Mouse (Mus musculus): Measurements from ENCODE around the gene Prss33. TPM values are rescaled to one million over a fixed set of nuclear protein-coding genes. Genes with fewer than 3 reads are reported as not detected.
A peak's percentile ranks its signal among the peaks of the same experiment; 100 is the strongest.

Prss33 gene
- polyA plus RNA-seq, 2 experiments: 0.14 TPM; not detected in 1

DNA sequence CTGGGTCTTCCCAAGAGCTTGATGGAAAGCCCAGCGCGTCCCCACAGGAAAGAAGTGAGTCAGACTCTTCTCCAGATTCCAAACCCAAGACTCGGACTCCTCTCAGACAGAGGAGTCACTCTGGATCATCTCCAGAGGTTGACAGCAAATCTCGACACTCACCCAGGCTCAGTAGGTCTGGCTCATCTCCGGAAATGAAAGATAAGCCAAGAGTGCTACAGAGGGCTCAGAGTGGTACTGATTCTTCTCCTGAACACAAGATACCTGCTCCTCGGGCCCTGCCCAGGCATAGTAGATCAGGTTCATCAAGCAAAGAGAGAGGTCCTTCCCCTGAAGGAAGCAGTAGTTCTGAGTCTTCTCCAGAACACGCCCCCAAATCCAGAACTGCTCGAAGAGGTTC lies 17.3 kb downstream of the Prss33 start:
- Histone ChIP-seq H3K9ac (ENCODE audit: low read depth, low read length, severe bottlenecking) (no peak overlapping the region), H3K4me2 (replicated peaks; ENCODE audit: low read depth, low read length, severe bottlenecking) (no peak overlapping the region), H3K9me3 (ENCODE audit: control insufficient read depth, low read length) (peaks cover 49% of the 10 kb centered on the region), H3K4me1 (ENCODE audit: control insufficient read depth, insufficient read depth, low read length) (no peaks in the 10 kb centered on the region), H3K4me3 (replicated peaks; ENCODE audit: low read length) (no peak overlapping the region), H3K36me3 (ENCODE audit: control insufficient read depth, insufficient read depth, low read length) (peaks cover 99% of the 10 kb centered on the region), H3K27ac (replicated peaks; ENCODE audit: low read depth, low read length) (no peak overlapping the region), H3K27me3 (ENCODE audit: control insufficient read depth, insufficient read depth, low read length) (no peaks in the 10 kb centered on the region)
- no peak for TF ChIP-seq POLR2A (IDR thresholded peaks at IDR 0.05; ENCODE audit: borderline replicate concordance, extremely low read depth, insufficient read depth, insufficient read length)
- 98% methylated on average over 8 of the region's 8 CpGs for WGBS
- no peak for ATAC-seq (ENCODE audit: low FRiP score, low read depth)
- DNase-seq (ENCODE audit: low spot score): no peak

DNA sequence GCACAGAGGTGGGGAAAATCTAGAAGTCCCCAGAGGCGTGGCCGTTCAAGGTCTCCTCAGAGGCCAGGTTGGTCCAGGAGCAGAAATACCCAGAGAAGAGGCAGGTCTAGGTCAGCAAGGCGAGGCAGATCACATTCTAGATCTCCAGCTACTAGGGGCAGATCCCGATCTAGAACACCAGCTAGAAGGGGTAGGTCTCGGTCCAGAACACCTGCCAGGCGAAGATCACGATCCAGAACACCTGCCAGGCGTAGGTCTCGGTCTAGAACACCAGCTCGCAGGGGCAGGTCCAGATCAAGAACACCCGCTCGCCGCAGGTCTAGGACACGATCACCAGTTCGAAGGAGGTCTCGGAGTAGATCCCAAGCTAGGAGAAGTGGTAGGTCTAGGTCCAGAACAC lies 20.2 kb downstream of the Prss33 start:
- WGBS: 98% methylated on average over 16 of the region's 16 CpGs
- Histone ChIP-seq H3K27me3 (ENCODE audit: control insufficient read depth, insufficient read depth, low read length) (no peaks in the 10 kb centered on the region), H3K27ac (replicated peaks; ENCODE audit: low read depth, low read length) (no peak overlapping the region), H3K36me3 (ENCODE audit: control insufficient read depth, insufficient read depth, low read length) (peaks cover 96% of the 10 kb centered on the region), H3K4me2 (replicated peaks; ENCODE audit: low read depth, low read length, severe bottlenecking) (no peak overlapping the region), H3K9ac (ENCODE audit: low read depth, low read length, severe bottlenecking) (no peak overlapping the region), H3K4me1 (ENCODE audit: control insufficient read depth, insufficient read depth, low read length) (no peaks in the 10 kb centered on the region), H3K9me3 (ENCODE audit: control insufficient read depth, low read length) (peaks cover 49% of the 10 kb centered on the region), H3K4me3 (replicated peaks; ENCODE audit: low read length) (no peak overlapping the region)
- no peak for TF ChIP-seq POLR2A (IDR thresholded peaks at IDR 0.05; ENCODE audit: borderline replicate concordance, extremely low read depth, insufficient read depth, insufficient read length)
- DNase-seq (ENCODE audit: low spot score) (no peak), ATAC-seq (ENCODE audit: low FRiP score, low read depth) (no peak)

DNA sequence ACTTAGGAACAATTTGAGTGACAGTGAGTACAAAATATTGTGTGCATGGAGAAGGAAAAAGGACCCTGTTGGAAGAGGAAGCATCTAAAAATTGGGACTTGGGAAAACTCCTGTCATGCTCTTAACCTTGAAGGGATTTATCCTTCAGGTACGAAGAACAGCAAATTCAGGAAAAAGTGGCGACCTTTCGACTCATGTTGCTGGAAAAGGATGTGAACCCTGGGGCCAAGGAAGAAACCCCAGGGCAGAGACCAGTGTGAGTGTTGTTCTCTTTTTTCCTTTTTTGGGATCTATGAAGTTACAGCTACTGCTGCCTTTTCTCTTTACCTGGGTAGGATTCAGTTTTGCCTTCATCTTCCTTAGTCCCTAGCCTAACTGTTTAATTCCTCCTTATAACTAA lies 27.9 kb downstream of the Prss33 start:
- DNase-seq (ENCODE audit: low spot score) (no peak), ATAC-seq (ENCODE audit: low FRiP score, low read depth) (no peak)
- TF ChIP-seq POLR2A (IDR thresholded peaks at IDR 0.05; ENCODE audit: borderline replicate concordance, extremely low read depth, insufficient read depth, insufficient read length): no peak
- no peak overlapping the region for H3K9ac ChIP-seq (ENCODE audit: low read depth, low read length, severe bottlenecking)
- H3K36me3 ChIP-seq (ENCODE audit: control insufficient read depth, insufficient read depth, low read length): peaks cover 62% of the 10 kb centered on the region
- no peak overlapping the region for H3K27ac ChIP-seq (replicated peaks; ENCODE audit: low read depth, low read length)
- no peaks in the 10 kb centered on the region for H3K9me3 ChIP-seq (ENCODE audit: control insufficient read depth, low read length)
- no peaks in the 10 kb centered on the region for H3K27me3 ChIP-seq (ENCODE audit: control insufficient read depth, insufficient read depth, low read length)
- WGBS: 96% methylated on average over 3 of the region's 3 CpGs
- peaks cover 21% of the 10 kb centered on the region for H3K4me1 ChIP-seq (ENCODE audit: control insufficient read depth, insufficient read depth, low read length)
- no peak overlapping the region for H3K4me2 ChIP-seq (replicated peaks; ENCODE audit: low read depth, low read length, severe bottlenecking)
- no peak overlapping the region for H3K4me3 ChIP-seq (replicated peaks; ENCODE audit: low read length)

DNA sequence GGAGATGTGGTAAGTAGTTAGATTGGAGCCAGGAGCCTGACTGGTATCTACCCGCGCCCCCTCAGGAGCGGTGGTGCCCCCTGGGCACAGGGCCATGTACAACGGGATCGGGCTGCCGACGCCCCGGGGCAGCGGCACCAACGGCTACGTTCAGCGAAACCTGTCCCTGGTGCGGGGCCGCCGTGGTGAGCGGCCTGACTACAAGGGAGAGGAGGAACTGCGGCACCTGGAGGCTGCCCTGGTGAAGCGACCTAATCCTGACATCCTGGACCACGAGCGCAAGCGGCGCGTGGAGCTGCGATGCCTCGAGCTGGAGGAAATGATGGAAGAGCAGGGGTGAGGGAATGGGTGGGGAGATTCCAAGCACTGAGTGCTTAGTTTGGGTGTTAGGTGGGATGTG lies 29.0 kb downstream of the Prss33 start:
- ATAC-seq (ENCODE audit: low FRiP score, low read depth): no peak
- no peak for TF ChIP-seq POLR2A (IDR thresholded peaks at IDR 0.05; ENCODE audit: borderline replicate concordance, extremely low read depth, insufficient read depth, insufficient read length)
- 0 out of 2 replicates have a peak overlapping the region, but pooled peaks have one; percentile 15 for H3K4me2 ChIP-seq (replicated peaks; ENCODE audit: low read depth, low read length, severe bottlenecking)
- H3K4me1 ChIP-seq (ENCODE audit: control insufficient read depth, insufficient read depth, low read length): peaks cover 21% of the 10 kb centered on the region
- H3K36me3 ChIP-seq (ENCODE audit: control insufficient read depth, insufficient read depth, low read length): peaks cover 51% of the 10 kb centered on the region
- 0 out of 2 replicates have a peak overlapping the region, but pooled peaks have one; percentile 5 for H3K4me3 ChIP-seq (replicated peaks; ENCODE audit: low read length)
- H3K27me3 ChIP-seq (ENCODE audit: control insufficient read depth, insufficient read depth, low read length): no peaks in the 10 kb centered on the region
- DNase-seq (ENCODE audit: low spot score): no peak
- no peak overlapping the region for H3K27ac ChIP-seq (replicated peaks; ENCODE audit: low read depth, low read length)
- 71% methylated on average over 25 of the region's 25 CpGs for WGBS
- peak overlapping the region; percentile 2; the same call in 1 of the 2 replicates for H3K9ac ChIP-seq (ENCODE audit: low read depth, low read length, severe bottlenecking)
- no peaks in the 10 kb centered on the region for H3K9me3 ChIP-seq (ENCODE audit: control insufficient read depth, low read length)

DNA sequence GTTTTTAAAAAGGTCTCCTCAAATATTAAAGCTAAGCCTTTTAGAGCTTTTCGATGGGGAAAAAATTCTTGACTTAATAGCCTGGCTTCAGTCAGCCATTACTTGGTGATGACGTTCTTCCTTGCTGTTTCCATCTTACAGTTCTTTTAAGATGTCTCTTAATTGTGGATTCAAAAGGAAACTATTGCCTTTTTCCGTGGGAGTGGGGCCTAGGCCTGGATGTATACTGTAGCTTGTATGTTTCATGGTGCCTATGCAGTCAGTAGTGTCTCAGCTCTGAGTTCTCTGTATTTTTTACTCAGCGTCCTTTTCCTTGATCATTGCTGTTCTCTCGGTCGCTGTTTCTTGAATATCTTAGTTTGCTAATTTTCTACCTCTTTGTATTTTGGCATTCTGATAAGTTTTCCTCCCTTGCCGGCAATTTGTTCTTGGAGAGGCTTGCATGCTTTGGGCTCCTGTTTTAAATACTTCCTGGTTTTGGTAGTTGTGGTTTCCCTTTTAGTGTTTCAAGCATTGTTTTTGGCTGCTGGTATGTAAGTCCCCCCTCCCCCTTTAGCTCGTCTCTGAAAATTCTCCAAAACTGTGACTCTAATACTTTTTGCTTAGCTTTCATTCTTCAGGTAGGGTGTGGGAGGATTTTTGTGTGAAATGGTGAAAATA lies 31.3 kb downstream of the Prss33 start:
- ATAC-seq (ENCODE audit: low FRiP score, low read depth) (no peak), DNase-seq (ENCODE audit: low spot score) (no peak)
- Histone ChIP-seq H3K4me2 (replicated peaks; ENCODE audit: low read depth, low read length, severe bottlenecking) (peak overlapping the region; percentile 86), H3K4me3 (replicated peaks; ENCODE audit: low read length) (peak overlapping the region; percentile 96), H3K9ac (ENCODE audit: low read depth, low read length, severe bottlenecking) (peak overlapping the region; percentile 93), H3K4me1 (ENCODE audit: control insufficient read depth, insufficient read depth, low read length) (peaks cover 21% of the 10 kb centered on the region), H3K36me3 (ENCODE audit: control insufficient read depth, insufficient read depth, low read length) (peaks cover 28% of the 10 kb centered on the region), H3K9me3 (ENCODE audit: control insufficient read depth, low read length) (no peaks in the 10 kb centered on the region), H3K27ac (replicated peaks; ENCODE audit: low read depth, low read length) (0 out of 2 replicates have a peak overlapping the region, but pooled peaks have one; percentile 52), H3K27me3 (ENCODE audit: control insufficient read depth, insufficient read depth, low read length) (no peaks in the 10 kb centered on the region)
- 3% methylated on average over 8 of the region's 8 CpGs for WGBS
- TF ChIP-seq POLR2A (IDR thresholded peaks at IDR 0.05; ENCODE audit: borderline replicate concordance, extremely low read depth, insufficient read depth, insufficient read length): no peak

Measured in limb, embryonic 14.5 days (tissue).